Mouse (Mus musculus): Measurements from ENCODE around the gene Prr15l. TPM values are rescaled to one million over a fixed set of nuclear protein-coding genes. Genes with fewer than 3 reads are reported as not detected.

The Prr15l gene
- polyA plus RNA-seq, 1 experiment from 2014 or later, result 0.25 TPM

- H3K4me3 ChIP-seq (ENCODE audit: low read depth, low read length), result no peak overlapping the region
- H3K9ac ChIP-seq (ENCODE audit: low read length), result no peak overlapping the region
- no peak overlapping the region for H3K4me2 ChIP-seq (ENCODE audit: low read depth, low read length, severe bottlenecking)
- no peak overlapping the region for H3K27ac ChIP-seq (ENCODE audit: low read depth, low read length)
- H3K9me3 ChIP-seq (ENCODE audit: control insufficient read depth, low read length), result no peaks in the 10 kb centered on the region
- DNase-seq (ENCODE audit: low spot score) (no peak), ATAC-seq (replicated peaks; ENCODE audit: low FRiP score) (no peak)
- 0 out of 2 replicates have a peak, but pooled peaks cover 2% of the 10 kb centered on the region for H3K4me1 ChIP-seq (replicated peaks; ENCODE audit: control insufficient read depth, insufficient read depth, low read length)
- H3K27me3 ChIP-seq (ENCODE audit: control insufficient read depth, insufficient read depth, low read length), result no peaks in the 10 kb centered on the region
- H3K36me3 ChIP-seq (ENCODE audit: control insufficient read depth, insufficient read depth, low read length), result no peaks in the 10 kb centered on the region
- 90% methylated on average over 11 of the region's 11 CpGs for WGBS
These were observed 39.8 kb downstream of the Prr15l start for GRCm38 (mm10) chr11:96967544-96968269.

DNA sequence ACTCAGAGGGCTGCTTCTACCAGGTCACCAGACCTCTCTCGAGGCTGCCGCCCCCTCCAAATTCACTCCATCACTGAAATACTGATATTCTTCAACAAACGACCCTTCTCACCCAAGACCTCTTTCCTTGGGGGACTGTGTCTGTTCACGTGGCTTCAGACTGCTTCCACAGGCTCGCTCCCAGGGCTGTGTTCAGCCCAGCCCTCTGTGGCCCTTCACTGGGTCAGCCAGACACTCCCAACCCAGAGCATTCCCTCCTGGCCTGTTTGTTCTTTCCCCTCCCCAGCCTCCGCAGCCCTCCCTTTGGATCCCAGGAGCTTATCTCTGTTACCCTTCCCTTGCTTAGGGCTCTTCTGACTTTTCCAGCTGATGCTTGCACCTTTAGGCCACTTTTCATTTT is 40.6 kb downstream of the Prr15l start:
- no peak overlapping the region for H3K9ac ChIP-seq (ENCODE audit: low read length)
- DNase-seq (ENCODE audit: low spot score) (no peak), ATAC-seq (replicated peaks; ENCODE audit: low FRiP score) (no peak)
- no peak overlapping the region for H3K4me3 ChIP-seq (ENCODE audit: low read depth, low read length)
- no peaks in the 10 kb centered on the region for H3K9me3 ChIP-seq (ENCODE audit: control insufficient read depth, low read length)
- H3K4me2 ChIP-seq (ENCODE audit: low read depth, low read length, severe bottlenecking), result no peak overlapping the region
- no peak overlapping the region for H3K27ac ChIP-seq (ENCODE audit: low read depth, low read length)
- H3K4me1 ChIP-seq (replicated peaks; ENCODE audit: control insufficient read depth, insufficient read depth, low read length), result 0 out of 2 replicates have a peak, but pooled peaks cover 2% of the 10 kb centered on the region
- H3K36me3 ChIP-seq (ENCODE audit: control insufficient read depth, insufficient read depth, low read length), result no peaks in the 10 kb centered on the region
- WGBS, result 70% methylated on average over 6 of the region's 6 CpGs
- H3K27me3 ChIP-seq (ENCODE audit: control insufficient read depth, insufficient read depth, low read length), result no peaks in the 10 kb centered on the region

- no peaks in the 10 kb centered on the region for H3K36me3 ChIP-seq (ENCODE audit: control insufficient read depth, insufficient read depth, low read length)
- H3K9ac ChIP-seq (ENCODE audit: low read length), result no peak overlapping the region
- no peaks in the 10 kb centered on the region for H3K27me3 ChIP-seq (ENCODE audit: control insufficient read depth, insufficient read depth, low read length)
- 78% methylated on average over 5 of the region's 5 CpGs for whole genome bisulfite sequencing
- no peak overlapping the region for H3K4me2 ChIP-seq (ENCODE audit: low read depth, low read length, severe bottlenecking)
- no peak for DNase-seq (ENCODE audit: low spot score)
- no peaks in the 10 kb centered on the region for H3K9me3 ChIP-seq (ENCODE audit: control insufficient read depth, low read length)
- no peak for ATAC-seq (replicated peaks; ENCODE audit: low FRiP score)
- no peak overlapping the region for H3K27ac ChIP-seq (ENCODE audit: low read depth, low read length)
- no peak overlapping the region for H3K4me3 ChIP-seq (ENCODE audit: low read depth, low read length)
- H3K4me1 ChIP-seq (replicated peaks; ENCODE audit: control insufficient read depth, insufficient read depth, low read length), result 0 out of 2 replicates have a peak, but pooled peaks cover 2% of the 10 kb centered on the region
These were observed 41.4 kb downstream of the Prr15l start for GRCm38 (mm10) chr11:96969280-96969722.

DNA sequence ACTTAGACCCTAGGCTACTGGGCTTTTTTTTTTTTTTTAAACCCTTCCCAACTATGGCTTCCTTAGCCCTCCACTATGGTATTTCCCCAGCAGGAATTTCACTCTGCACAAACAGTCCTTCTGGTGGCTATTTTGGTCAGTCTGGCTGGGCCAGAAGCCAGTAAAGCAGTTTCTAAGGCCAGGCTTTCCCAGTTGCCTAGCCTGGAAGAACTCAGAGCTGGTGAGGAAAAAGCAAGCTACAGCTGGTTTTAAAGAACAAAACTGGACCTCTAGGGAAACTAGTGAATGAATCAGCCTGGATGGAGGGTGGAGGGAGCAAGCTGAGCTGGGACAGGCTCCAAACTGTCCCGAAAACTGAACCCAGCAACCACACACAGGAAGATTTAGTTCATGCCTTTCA is 41.8 kb downstream of the Prr15l start:
- Histone ChIP-seq H3K27me3 (ENCODE audit: control insufficient read depth, insufficient read depth, low read length) (no peaks in the 10 kb centered on the region), H3K4me1 (replicated peaks; ENCODE audit: control insufficient read depth, insufficient read depth, low read length) (0 out of 2 replicates have a peak, but pooled peaks cover 2% of the 10 kb centered on the region), H3K4me2 (ENCODE audit: low read depth, low read length, severe bottlenecking) (no peak overlapping the region), H3K9me3 (ENCODE audit: control insufficient read depth, low read length) (no peaks in the 10 kb centered on the region), H3K4me3 (ENCODE audit: low read depth, low read length) (no peak overlapping the region), H3K9ac (ENCODE audit: low read length) (no peak overlapping the region), H3K36me3 (ENCODE audit: control insufficient read depth, insufficient read depth, low read length) (no peaks in the 10 kb centered on the region), H3K27ac (ENCODE audit: low read depth, low read length) (no peak overlapping the region)
- WGBS, result 94% methylated on average over 1 of the region's 1 CpGs
- no peak for ATAC-seq (replicated peaks; ENCODE audit: low FRiP score)
- DNase-seq (ENCODE audit: low spot score), result no peak

GRCm38 (mm10) chr11:96970341-96970740 is 42.4 kb downstream of the Prr15l start:
- ATAC-seq (replicated peaks; ENCODE audit: low FRiP score) (no peak), DNase-seq (ENCODE audit: low spot score) (no peak)
- Histone ChIP-seq H3K4me2 (ENCODE audit: low read depth, low read length, severe bottlenecking) (no peak overlapping the region), H3K9me3 (ENCODE audit: control insufficient read depth, low read length) (no peaks in the 10 kb centered on the region), H3K4me3 (ENCODE audit: low read depth, low read length) (no peak overlapping the region), H3K27me3 (ENCODE audit: control insufficient read depth, insufficient read depth, low read length) (no peaks in the 10 kb centered on the region), H3K27ac (ENCODE audit: low read depth, low read length) (no peak overlapping the region), H3K4me1 (replicated peaks; ENCODE audit: control insufficient read depth, insufficient read depth, low read length) (0 out of 2 replicates have a peak, but pooled peaks cover 2% of the 10 kb centered on the region), H3K9ac (ENCODE audit: low read length) (no peak overlapping the region), H3K36me3 (ENCODE audit: control insufficient read depth, insufficient read depth, low read length) (no peaks in the 10 kb centered on the region)
- WGBS, result 91% methylated on average over 3 of the region's 3 CpGs

DNA sequence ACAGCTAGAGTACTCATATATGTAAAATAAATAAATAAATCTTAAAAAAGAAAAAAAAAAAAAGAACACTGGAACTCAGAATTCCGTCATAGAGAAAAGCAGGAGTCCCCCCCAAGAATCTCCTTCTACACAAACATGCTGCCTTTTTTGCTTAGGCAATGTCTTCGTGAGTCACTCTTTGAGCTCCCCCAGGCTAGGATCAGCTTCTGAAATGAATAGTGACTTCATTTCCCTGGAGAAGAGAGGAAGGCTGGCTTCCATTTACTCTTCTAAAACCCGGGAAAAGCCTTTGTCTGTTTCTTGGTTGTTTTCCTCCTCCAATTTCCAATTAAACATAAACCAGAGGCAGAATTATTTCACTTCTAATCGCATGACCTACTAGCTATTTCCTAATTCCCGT is 45.0 kb downstream of the Prr15l start:
- H3K4me2 ChIP-seq (ENCODE audit: low read depth, low read length, severe bottlenecking), result no peak overlapping the region
- H3K4me3 ChIP-seq (ENCODE audit: low read depth, low read length), result no peak overlapping the region
- peaks cover 8% of the 10 kb centered on the region for H3K4me1 ChIP-seq (replicated peaks; ENCODE audit: control insufficient read depth, insufficient read depth, low read length)
- 84% methylated on average over 5 of the region's 5 CpGs for WGBS
- no peaks in the 10 kb centered on the region for H3K36me3 ChIP-seq (ENCODE audit: control insufficient read depth, insufficient read depth, low read length)
- H3K9me3 ChIP-seq (ENCODE audit: control insufficient read depth, low read length), result no peaks in the 10 kb centered on the region
- H3K27me3 ChIP-seq (ENCODE audit: control insufficient read depth, insufficient read depth, low read length), result no peaks in the 10 kb centered on the region
- no peak for DNase-seq (ENCODE audit: low spot score)
- H3K27ac ChIP-seq (ENCODE audit: low read depth, low read length), result no peak overlapping the region
- H3K9ac ChIP-seq (ENCODE audit: low read length), result no peak overlapping the region
- no peak for ATAC-seq (replicated peaks; ENCODE audit: low FRiP score)

GRCm38 (mm10) chr11:96973426-96973964 is 45.6 kb downstream of the Prr15l start:
- Histone ChIP-seq H3K4me2 (ENCODE audit: low read depth, low read length, severe bottlenecking) (no peak overlapping the region), H3K27me3 (ENCODE audit: control insufficient read depth, insufficient read depth, low read length) (no peaks in the 10 kb centered on the region), H3K4me3 (ENCODE audit: low read depth, low read length) (no peak overlapping the region), H3K4me1 (replicated peaks; ENCODE audit: control insufficient read depth, insufficient read depth, low read length) (peaks cover 11% of the 10 kb centered on the region), H3K27ac (ENCODE audit: low read depth, low read length) (no peak overlapping the region), H3K36me3 (ENCODE audit: control insufficient read depth, insufficient read depth, low read length) (no peaks in the 10 kb centered on the region), H3K9ac (ENCODE audit: low read length) (no peak overlapping the region), H3K9me3 (ENCODE audit: control insufficient read depth, low read length) (no peaks in the 10 kb centered on the region)
- 93% methylated on average over 5 of the region's 5 CpGs for WGBS
- DNase-seq (ENCODE audit: low spot score) (no peak), ATAC-seq (replicated peaks; ENCODE audit: low FRiP score) (no peak)

GRCm38 (mm10) chr11:96974813-96975212 is 46.9 kb downstream of the Prr15l start:
- H3K4me2 ChIP-seq (ENCODE audit: low read depth, low read length, severe bottlenecking), result no peak overlapping the region
- peaks cover 12% of the 10 kb centered on the region for H3K4me1 ChIP-seq (replicated peaks; ENCODE audit: control insufficient read depth, insufficient read depth, low read length)
- H3K4me3 ChIP-seq (ENCODE audit: low read depth, low read length), result no peak overlapping the region
- H3K36me3 ChIP-seq (ENCODE audit: control insufficient read depth, insufficient read depth, low read length), result no peaks in the 10 kb centered on the region
- H3K27me3 ChIP-seq (ENCODE audit: control insufficient read depth, insufficient read depth, low read length), result no peaks in the 10 kb centered on the region
- no peak overlapping the region for H3K9ac ChIP-seq (ENCODE audit: low read length)
- DNase-seq (ENCODE audit: low spot score), result no peak
- no peak for ATAC-seq (replicated peaks; ENCODE audit: low FRiP score)
- 88% methylated on average over 5 of the region's 5 CpGs for WGBS
- no peak overlapping the region for H3K27ac ChIP-seq (ENCODE audit: low read depth, low read length)
- no peaks in the 10 kb centered on the region for H3K9me3 ChIP-seq (ENCODE audit: control insufficient read depth, low read length)
